Mouse (Mus musculus) ES-E14 (cell line): ENCODE measurements around the gene C330007P06Rik.

Source experiments
- MAFK ChIP-seq: IDR thresholded peaks from 2 replicates; pipeline ENCODE4 v1.6.1; 2014; ENCODE audit warnings: mild to moderate bottlenecking, low read depth, low read length, inconsistent platforms; ENCODE audit not compliant: insufficient read depth
- ZNF384 ChIP-seq: IDR thresholded peaks from 2 replicates; pipeline ENCODE4 v1.6.1; 2012; ENCODE audit warnings: low read depth, low read length, inconsistent platforms

DNA sequence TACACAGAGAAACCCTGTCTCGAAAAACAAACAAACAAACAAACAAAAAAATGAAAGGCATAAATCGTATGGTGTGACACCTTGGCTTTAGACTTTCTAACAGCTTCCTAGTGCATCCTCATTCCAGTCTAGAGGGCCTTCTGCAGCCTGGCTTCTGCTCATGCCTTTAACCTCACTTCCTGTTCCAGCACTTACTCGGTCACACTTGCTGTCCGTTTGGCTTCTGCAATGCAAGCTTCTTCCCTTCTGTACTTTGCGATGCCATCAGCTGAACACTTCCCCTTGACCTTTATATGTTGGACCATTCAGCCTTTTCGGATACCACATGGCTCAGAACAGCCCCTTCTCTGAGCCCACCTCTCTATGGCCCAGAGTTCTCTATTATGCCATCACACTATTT lies 32.2 kb downstream of the C330007P06Rik start:
- TF ChIP-seq ZNF384: no peak
- no peak for TF ChIP-seq MAFK
